ENCODE assay signal across 8 mouse cellular contexts in the genomic region with DNA sequence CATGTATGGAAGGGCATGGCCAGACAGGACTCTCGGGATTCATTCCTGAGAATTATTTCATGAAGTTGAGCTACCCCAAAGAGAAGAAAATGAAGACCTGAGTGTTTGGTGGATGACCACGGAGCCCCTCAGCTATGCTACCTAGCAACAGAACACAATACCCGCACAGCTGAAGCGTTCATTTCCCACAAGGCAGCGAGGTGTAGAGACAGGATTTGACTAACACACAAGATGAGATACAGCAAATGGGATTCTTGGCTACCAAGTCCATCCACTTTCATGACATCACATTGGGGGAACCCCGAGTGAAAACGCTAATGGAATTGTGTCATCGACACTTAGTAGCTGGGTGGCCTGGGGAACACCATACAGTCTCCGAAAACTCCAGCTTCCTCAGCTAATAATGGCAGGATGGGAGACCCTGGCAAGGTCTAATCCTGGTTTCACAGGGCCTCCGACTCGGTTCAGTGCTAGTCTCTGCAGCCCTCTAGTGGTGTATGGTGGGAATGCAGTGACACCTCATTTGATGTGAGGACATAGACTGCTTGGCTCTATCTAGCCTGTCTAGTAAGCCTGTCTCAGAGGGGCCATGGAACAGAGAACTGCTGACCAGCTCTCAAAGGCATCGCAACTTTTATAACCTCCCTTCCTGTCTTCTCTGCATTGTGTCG. TPM values are rescaled to one million over a fixed set of nuclear protein-coding genes. Genes with fewer than 3 reads are reported as not detected.
DNase-seq lines count a peak whose midpoint lies in the region; ATAC-seq and TF ChIP-seq lines count a peak whose summit lies in the region.

No protein-coding gene starts in this region.

- H3K9me3 ChIP-seq in intestine, embryonic 14.5 days (ENCODE audit: control insufficient read depth, low read length) = no peaks in the 10 kb centered on the region

- TF ChIP-seq POLR2A in cortical plate, adult 2 months (IDR thresholded peaks at IDR 0.05; ENCODE audit: extremely low read depth, insufficient read depth, low read length) = no peak

- H3K9ac ChIP-seq in intestine, embryonic 14.5 days (ENCODE audit: low read length) = no peak overlapping the region

- no peak overlapping the region for H3K4me2 ChIP-seq in intestine, embryonic 14.5 days (ENCODE audit: low read length)

- DNase-seq in adrenal gland, adult (ENCODE audit: inconsistent age in 2 of 2, low spot score in 1 of 2) = peak; percentile 76 to 96
- peak; percentile 92 for DNase-seq in gastrocnemius, postnatal 10 days
- peak; percentile 99 for DNase-seq in intestine, embryonic 14.5 days (ENCODE audit: low spot score)
- peak; percentile 30 to 94 for DNase-seq in left cerebral cortex, adult 9 months (ENCODE audit: low spot score in 2 of 2)
- peak; percentile 92 for DNase-seq in mesoderm, embryonic 11.5 days (ENCODE audit: low read depth, low spot score)
- peak; percentile 84 for DNase-seq in right cerebral cortex, postnatal 25 days
- DNase-seq in urinary bladder, postnatal 25 days (ENCODE audit: low spot score) = peak; percentile 88

- no peaks in the 10 kb centered on the region for H3K27me3 ChIP-seq in intestine, embryonic 14.5 days (replicated peaks; ENCODE audit: control insufficient read depth, insufficient read depth, low read length)

- no peak overlapping the region for H3K27ac ChIP-seq in cortical plate, adult 2 months (ENCODE audit: insufficient read depth, low read length)
- no peak overlapping the region for H3K27ac ChIP-seq in intestine, embryonic 14.5 days (ENCODE audit: low read depth)

- peak; percentile 99 for TF ChIP-seq CTCF in cortical plate, adult 2 months (IDR thresholded peaks at IDR 0.05; ENCODE audit: extremely low read depth, insufficient read depth, low read length)

- H3K4me3 ChIP-seq in cortical plate, adult 2 months (ENCODE audit: insufficient read depth, low read length) = no peak overlapping the region
- no peak overlapping the region for H3K4me3 ChIP-seq in intestine, embryonic 14.5 days (ENCODE audit: low read depth, low read length)

- no peaks in the 10 kb centered on the region; the same call in 1 of the 2 replicates for H3K4me1 ChIP-seq in cortical plate, adult 2 months (ENCODE audit: control insufficient read depth, insufficient read depth, low read length)
- peaks cover 19% of the 10 kb centered on the region for H3K4me1 ChIP-seq in intestine, embryonic 14.5 days (replicated peaks; ENCODE audit: control insufficient read depth, insufficient read depth, low read length)

- H3K36me3 ChIP-seq in intestine, embryonic 14.5 days (ENCODE audit: control insufficient read depth, insufficient read depth, low read length) = no peaks in the 10 kb centered on the region

- ATAC-seq in intestine, embryonic 14.5 days (replicated peaks; ENCODE audit: low FRiP score, low TSS enrichment, low read depth) = peak; percentile 80

- WGBS in intestine, embryonic 14.5 days = 37% methylated on average over 13 of the region's 13 CpGs

RNA-seq across cellular contexts. Expression of a gene that starts 40.9 kb away (rescaled TPM):
- polyA plus RNA-seq in cortical plate, adult 2 months (2012; rRNA removed) = 17.3 and 18.7 TPM in 2 replicates
- total RNA-seq in gastrocnemius, postnatal 10 days (2021) = 10 to 100 TPM in 1 of 2 experiments, 1 to 10 TPM in 1; 7.0 to 11.3 TPM
- 49.1 and 50.3 TPM in 2 replicates for polyA plus RNA-seq in intestine, embryonic 14.5 days (2014; fragmentation: Nextera tagmentation; extraction: Ambion mirVana)
